Mouse (Mus musculus): ENCODE measurements around the gene Gabpb2.

DNA sequence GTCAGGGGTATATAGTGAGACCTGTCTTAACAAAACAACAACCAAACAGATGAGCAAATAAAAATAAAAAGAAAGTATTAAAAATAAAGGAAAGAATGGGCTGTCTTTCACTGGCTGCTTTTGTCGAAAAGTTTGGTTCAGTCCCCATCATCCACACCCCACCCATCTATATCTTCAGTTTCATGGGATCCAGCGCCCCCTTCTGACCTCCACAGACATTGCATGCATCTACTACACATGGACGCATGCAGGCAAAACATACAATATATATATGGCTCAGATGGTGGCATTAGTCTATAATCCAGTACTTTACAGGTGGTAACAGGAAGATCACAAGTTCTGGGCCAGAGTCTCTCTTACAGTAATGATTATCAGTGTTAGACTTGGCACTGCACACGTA is 63.8 kb downstream of the Gabpb2 start:
- TF ChIP-seq E2F4 (IDR thresholded peaks at IDR 0.05; ENCODE audit: insufficient read depth), result no peak
- no peak for TF ChIP-seq TCF3 (IDR thresholded peaks at IDR 0.05; ENCODE audit: insufficient read length, low read depth)
- TF ChIP-seq MYOD1 (IDR thresholded peaks at IDR 0.05; ENCODE audit: control insufficient read depth in 1 of 3, insufficient read length in 2 of 3, low read depth in 2 of 3), result no peak
- no peak for TF ChIP-seq POLR2AphosphoS2 (IDR thresholded peaks at IDR 0.05; ENCODE audit: insufficient read length, low read depth)
- TF ChIP-seq POLR2A (IDR thresholded peaks at IDR 0.05; ENCODE audit: insufficient read length, low read depth), result no peak
- no peak for TF ChIP-seq CEBPB (IDR thresholded peaks at IDR 0.05; ENCODE audit: insufficient read depth, poor library complexity, severe bottlenecking)

All from myocyte (in vitro differentiated cells).